Mouse (Mus musculus) ES-E14 (cell line): ENCODE data around the gene Nrl. TPM values are rescaled to one million over a fixed set of nuclear protein-coding genes. Genes with fewer than 3 reads are reported as not detected.

Experiments used
- DNase-seq: peaks from one replicate; pipeline ENCODE4 v3.0.0-alpha.2; 2013; ENCODE audit warnings: low read depth, low spot score
- H3K27ac ChIP-seq: 2 replicates; pipeline ENCODE4 v1.5.1; 2012; ENCODE audit warnings: low read depth, mild to moderate bottlenecking, low read length, moderate library complexity, mixed read lengths; ENCODE audit not compliant: poor library complexity, insufficient read depth, severe bottlenecking
- H3K36me3 ChIP-seq: 2 replicates; pipeline ENCODE4 v1.6.1; 2012; ENCODE audit warnings: mild to moderate bottlenecking, low read length, moderate library complexity, mixed read lengths; ENCODE audit not compliant: control insufficient read depth, poor library complexity, insufficient read depth, severe bottlenecking
- H3K4me1 ChIP-seq, 2 experiments: fragments of 150-350 bp in 1 of 2; sonication (generic) in 1 of 2; 2 replicates each; pipeline ENCODE4 v1.6.1; 2012; ENCODE audit warnings: low read length in 2 of 2, mild to moderate bottlenecking in 1 of 2, mixed read lengths in 1 of 2; ENCODE audit not compliant: control insufficient read depth in 2 of 2, insufficient read depth in 2 of 2, poor library complexity in 1 of 2
- H3K4me3 ChIP-seq, 2 experiments: fragments of 150-350 bp in 1 of 2; sonication (generic) in 1 of 2; 2 replicates each; pipeline ENCODE4 v1.5.1; 2012; ENCODE audit warnings: low read length in 2 of 2, low read depth in 1 of 2, mild to moderate bottlenecking in 1 of 2, mixed read lengths in 1 of 2; ENCODE audit not compliant: insufficient read depth in 1 of 2, poor library complexity in 1 of 2, severe bottlenecking in 1 of 2
- H3K9ac ChIP-seq: 2 replicates; pipeline ENCODE4 v1.6.1; 2012; ENCODE audit warnings: low read depth, mild to moderate bottlenecking, low read length, mixed read lengths; ENCODE audit not compliant: poor library complexity, insufficient read depth, severe bottlenecking
- H3K9me3 ChIP-seq: fragments of 150-350 bp; sonication (generic); 2 replicates; pipeline ENCODE4 v1.6.1; 2012; ENCODE audit warnings: low read depth, mild to moderate bottlenecking, low read length; ENCODE audit not compliant: control insufficient read depth, insufficient read depth
- CHD2 ChIP-seq: IDR thresholded peaks from 2 replicates; pipeline ENCODE4 v1.6.1; 2014; ENCODE audit warnings: mild to moderate bottlenecking, low read depth, low read length, inconsistent platforms
- HCFC1 ChIP-seq: IDR thresholded peaks from 2 replicates; pipeline ENCODE4 v1.6.1; 2012; ENCODE audit warnings: low read length, inconsistent platforms, borderline replicate concordance; ENCODE audit not compliant: insufficient read depth
- MAFK ChIP-seq: IDR thresholded peaks from 2 replicates; pipeline ENCODE4 v1.6.1; 2014; ENCODE audit warnings: mild to moderate bottlenecking, low read depth, low read length, inconsistent platforms; ENCODE audit not compliant: insufficient read depth
- ZC3H11A ChIP-seq: IDR thresholded peaks from 2 replicates; pipeline ENCODE4 v1.6.1; 2012; ENCODE audit warnings: low read depth, mild to moderate bottlenecking, inconsistent platforms, low read length, borderline replicate concordance
- ZNF384 ChIP-seq: IDR thresholded peaks from 2 replicates; pipeline ENCODE4 v1.6.1; 2012; ENCODE audit warnings: low read depth, low read length, inconsistent platforms
- in situ Hi-C, 2 experiments: fragments of 600-800 bp; cut with MboI; formaldehyde crosslinking; loops; one replicate each; pipeline ENCODE4 v1.15.1; 2025; ENCODE audit warnings: low sequenced_read_pairs in 2 of 2, inconsistent platforms in 1 of 2; ENCODE audit not compliant: unreplicated experiment in 2 of 2
- total RNA-seq: library from RNA; depleted of rRNA; stranded (reverse); fragments of 300-350 nt; gene quantifications from 2 replicates; pipeline ENCODE4 v1.2.3, GENCODE M21; 2012; rRNA removed

Nrl gene
- total RNA-seq, 1 experiment, result not detected

GRCm38 (mm10) chr14:55470806-55471205, 54.0 kb downstream of the Nrl start:
- Histone ChIP-seq H3K27ac (no peak overlapping the region), H3K36me3 (no peaks in the 10 kb centered on the region), H3K4me1 (peaks cover 2 to 5% of the 10 kb centered on the region in 2 experiments; a peak in 1 of 4 replicates), H3K9ac (no peak overlapping the region), H3K4me3 (no peak overlapping the region), H3K9me3 (no peaks in the 10 kb centered on the region)
- in situ Hi-C loops, result no loop called here
- TF ChIP-seq ZC3H11A, result no peak
- no peak for TF ChIP-seq CHD2
- no peak for TF ChIP-seq MAFK
- no peak for TF ChIP-seq ZNF384
- no peak for TF ChIP-seq HCFC1
- no peak for DNase-seq

- TF ChIP-seq HCFC1, result no peak
- no peak for TF ChIP-seq CHD2
- TF ChIP-seq ZC3H11A, result no peak
- no peak for TF ChIP-seq MAFK
- no peak for TF ChIP-seq ZNF384
- in situ Hi-C loops, result no loop called here
- peaks cover 2 to 5% of the 10 kb centered on the region in 2 experiments; a peak in 1 of 4 replicates for H3K4me1 ChIP-seq
Measured at GRCm38 (mm10) chr14:55469821-55470220, 55.0 kb downstream of the Nrl start.

GRCm38 (mm10) chr14:55469041-55469440, 55.7 kb downstream of the Nrl start:
- in situ Hi-C loops, result no loop called here
- H3K9ac ChIP-seq, result no peak overlapping the region
- no peak for TF ChIP-seq ZC3H11A
- TF ChIP-seq HCFC1, result no peak
- no peak for TF ChIP-seq CHD2
- no peak for TF ChIP-seq MAFK
- no peak for TF ChIP-seq ZNF384

More at GRCm38 (mm10) chr14:55469821-55470220, 55.0 kb downstream of the Nrl start:
- no peak for DNase-seq
- no peak overlapping the region for H3K27ac ChIP-seq
- no peak overlapping the region for H3K9ac ChIP-seq
- H3K9me3 ChIP-seq, result no peaks in the 10 kb centered on the region
- no peak overlapping the region for H3K4me3 ChIP-seq
- no peaks in the 10 kb centered on the region for H3K36me3 ChIP-seq

More at GRCm38 (mm10) chr14:55469041-55469440, 55.7 kb downstream of the Nrl start:
- no peak overlapping the region for H3K27ac ChIP-seq
- no peaks in the 10 kb centered on the region for H3K9me3 ChIP-seq
- no peak for DNase-seq
- peaks cover 2 to 5% of the 10 kb centered on the region in 2 experiments; a peak in 1 of 4 replicates for H3K4me1 ChIP-seq
- no peaks in the 10 kb centered on the region for H3K36me3 ChIP-seq
- H3K4me3 ChIP-seq, result no peak overlapping the region

Other genes with a start within 250 kb of the Nrl start
- gene Dhrs4, start 46.2 kb downstream of the Nrl start, total RNA-seq, result 14.6 and 14.9 TPM in 2 replicates
- 0.58 and 1.1 TPM in 2 replicates for gene Carmil3, start 34.3 kb downstream of the Nrl start, total RNA-seq
- gene Cpne6, start 14.5 kb downstream of the Nrl start, total RNA-seq, result 0.21 TPM in 1 of 2 replicates, not detected in the other
- gene Pck2, start 15.3 kb upstream of the Nrl start, total RNA-seq, result 28.5 and 108 TPM in 2 replicates
- 17.5 and 28.8 TPM in 2 replicates for gene Dcaf11, start 35.0 kb upstream of the Nrl start, total RNA-seq
- not detected in 2 replicates for gene A730061H03Rik, start 35.4 kb upstream of the Nrl start, total RNA-seq
- gene Fitm1, start 50.6 kb upstream of the Nrl start, total RNA-seq, result 0.71 and 1.6 TPM in 2 replicates
- 32.8 and 59.5 TPM in 2 replicates for gene Psme1, start 53.1 kb upstream of the Nrl start, total RNA-seq
- gene Emc9, start 60.3 kb upstream of the Nrl start, total RNA-seq, result 4.9 and 9.2 TPM in 2 replicates
- 44.0 and 74.3 TPM in 2 replicates for gene Psme2, start 66.1 kb upstream of the Nrl start, total RNA-seq
- 13.1 and 33.7 TPM in 2 replicates for gene Rnf31, start 66.7 kb upstream of the Nrl start, total RNA-seq
- 5.8 and 17.5 TPM in 2 replicates for gene Irf9, start 78.6 kb upstream of the Nrl start, total RNA-seq
- 5.8 and 11.8 TPM in 2 replicates for gene Rec8, start 93.1 kb upstream of the Nrl start, total RNA-seq
- 62.9 and 111 TPM in 2 replicates for gene Ipo4, start 111.0 kb upstream of the Nrl start, total RNA-seq
- not detected in 2 replicates for gene Gm49378, start 112.9 kb upstream of the Nrl start, total RNA-seq
- gene Tm9sf1, start 118.8 kb upstream of the Nrl start, total RNA-seq, result 41.1 and 76.1 TPM in 2 replicates
- gene Tssk4, start 125.2 kb upstream of the Nrl start, total RNA-seq, result not detected in 2 replicates
- gene Mdp1, start 135.5 kb upstream of the Nrl start, total RNA-seq, result 13.0 and 16.5 TPM in 2 replicates
- 15.3 and 18.2 TPM in 2 replicates for gene Gmpr2, start 147.0 kb upstream of the Nrl start, total RNA-seq
- gene Nedd8, start 147.1 kb upstream of the Nrl start, total RNA-seq, result 187 and 253 TPM in 2 replicates
- gene Tinf2, start 156.8 kb upstream of the Nrl start, total RNA-seq, result 26.1 and 60.9 TPM in 2 replicates
- gene Tgm1, start 188.9 kb upstream of the Nrl start, total RNA-seq, result 13.4 and 31.6 TPM in 2 replicates
- 34.0 and 95.5 TPM in 2 replicates for gene Rabggta, start 197.3 kb upstream of the Nrl start, total RNA-seq
- 9.6 and 18.0 TPM in 2 replicates for gene Dhrs1, start 220.7 kb upstream of the Nrl start, total RNA-seq
- 30.0 and 38.3 TPM in 2 replicates for gene Nop9, start 220.7 kb upstream of the Nrl start, total RNA-seq
- gene Cideb, start 233.5 kb upstream of the Nrl start, total RNA-seq, result 2.2 and 4.1 TPM in 2 replicates
- gene Ltb4r2, start 236.4 kb upstream of the Nrl start, total RNA-seq, result 1.5 and 7.1 TPM in 2 replicates
- gene Ltb4r1, start 241.0 kb upstream of the Nrl start, total RNA-seq, result 0.67 and 2.1 TPM in 2 replicates